Mouse (Mus musculus) forebrain, embryonic 10.5 days (tissue): ENCODE data around the gene Lhfp. TPM values are rescaled to one million over a fixed set of nuclear protein-coding genes. Genes with fewer than 3 reads are reported as not detected.

ENCODE experiments used
- DNase-seq: peaks from one replicate; pipeline ENCODE4 v3.0.0-alpha.2; 2017; ENCODE audit warnings: low spot score; ENCODE audit errors: extremely low spot score
- H3K27ac ChIP-seq: fragments of 300-500 bp; sonication (generic); 2 replicates; pipeline ENCODE4 v1.5.1; 2016; ENCODE audit warnings: mild to moderate bottlenecking
- H3K27me3 ChIP-seq: fragments of 300-500 bp; sonication (generic); 2 replicates; pipeline ENCODE4 v1.6.1; 2016; ENCODE audit warnings: mild to moderate bottlenecking; ENCODE audit not compliant: poor library complexity, severe bottlenecking
- H3K36me3 ChIP-seq: fragments of 300-500 bp; sonication (generic); replicated peaks from 2 replicates; pipeline ENCODE4 v1.6.1; 2016; ENCODE audit warnings: mild to moderate bottlenecking, moderate library complexity
- H3K4me1 ChIP-seq: fragments of 300-500 bp; sonication (generic); 2 replicates; pipeline ENCODE4 v1.6.1; 2016
- H3K4me3 ChIP-seq: fragments of 300-500 bp; sonication (generic); 2 replicates; pipeline ENCODE4 v1.5.1; 2016; ENCODE audit warnings: mild to moderate bottlenecking, moderate library complexity
- H3K9me3 ChIP-seq: fragments of 300-500 bp; sonication (generic); 2 replicates; pipeline ENCODE4 v1.6.1; 2016; ENCODE audit warnings: mild to moderate bottlenecking, moderate library complexity
- WGBS: fragments of 180-500 bp; shearing (Covaris S2); methylation state at CpG from one replicate; pipeline ENCODE4 v1.1.7; 2016; 5-methylcytosine and 5-hydroxymethylcytosine counted together
- polyA plus RNA-seq: library from polyadenylated mRNA; unstranded; fragments of >200 nt; fragmentation: Nextera tagmentation; extraction: Ambion mirVana; gene quantifications from 2 replicates; pipeline ENCODE4 v1.2.1, GENCODE M21; 2016

Gene Lhfp
- polyA plus RNA-seq, 1 experiment from 2014 or later, result 21.7 TPM

DNA sequence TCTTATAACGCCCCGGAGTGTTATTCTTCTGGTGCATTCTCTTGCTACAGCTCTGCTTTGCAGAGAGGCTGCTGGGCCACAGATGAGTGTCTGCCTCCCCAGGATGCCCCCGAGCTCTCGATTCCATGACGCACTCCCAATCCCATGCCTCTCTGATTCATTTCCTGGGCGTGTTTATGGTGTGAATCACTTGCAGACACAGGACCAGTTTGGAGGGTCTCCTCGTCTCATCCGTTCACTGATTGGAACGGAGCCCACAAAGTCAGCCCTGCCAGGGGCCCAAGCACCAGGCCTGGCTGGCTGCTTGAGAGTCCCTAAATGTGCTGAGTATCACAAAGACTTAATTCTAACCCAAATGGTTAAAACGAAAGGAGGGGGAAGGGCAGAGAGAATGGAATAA, 160.3 kb downstream of the Lhfp start:
- Histone ChIP-seq H3K36me3 (no peaks in the 10 kb centered on the region), H3K27ac (peak overlapping the region; percentile 82), H3K27me3 (no peaks in the 10 kb centered on the region), H3K9me3 (no peaks in the 10 kb centered on the region), H3K4me1 (peaks cover 46% of the 10 kb centered on the region), H3K4me3 (no peak overlapping the region)
- DNase-seq, result no peak
- WGBS, result 32% methylated on average over 10 of the region's 10 CpGs

DNA sequence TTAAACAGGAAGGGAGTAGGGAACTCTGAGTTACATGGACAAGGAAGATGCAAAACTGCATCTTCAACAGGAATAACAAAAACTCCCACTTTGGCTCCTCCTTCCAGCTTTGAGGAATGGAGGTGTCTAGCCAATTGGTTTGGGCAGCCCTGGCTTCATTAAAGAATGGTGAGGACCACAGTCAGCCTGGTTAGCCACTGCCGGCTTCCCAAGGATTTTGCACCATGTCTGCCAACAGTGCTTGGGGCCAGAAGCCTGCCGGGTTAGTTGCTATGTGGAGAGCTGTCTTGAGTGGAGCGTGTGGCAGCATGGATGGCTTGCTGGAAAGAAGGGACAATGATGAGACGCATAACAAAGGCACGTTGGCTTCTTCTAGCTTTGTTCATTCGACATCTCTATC, 160.9 kb downstream of the Lhfp start:
- WGBS, result 68% methylated on average over 6 of the region's 6 CpGs
- peak overlapping the region; percentile 82 for H3K27ac ChIP-seq
- H3K27me3 ChIP-seq, result no peaks in the 10 kb centered on the region
- no peak overlapping the region for H3K4me3 ChIP-seq
- no peaks in the 10 kb centered on the region for H3K9me3 ChIP-seq
- no peak for DNase-seq
- H3K36me3 ChIP-seq, result no peaks in the 10 kb centered on the region
- H3K4me1 ChIP-seq, result peaks cover 52% of the 10 kb centered on the region

DNA sequence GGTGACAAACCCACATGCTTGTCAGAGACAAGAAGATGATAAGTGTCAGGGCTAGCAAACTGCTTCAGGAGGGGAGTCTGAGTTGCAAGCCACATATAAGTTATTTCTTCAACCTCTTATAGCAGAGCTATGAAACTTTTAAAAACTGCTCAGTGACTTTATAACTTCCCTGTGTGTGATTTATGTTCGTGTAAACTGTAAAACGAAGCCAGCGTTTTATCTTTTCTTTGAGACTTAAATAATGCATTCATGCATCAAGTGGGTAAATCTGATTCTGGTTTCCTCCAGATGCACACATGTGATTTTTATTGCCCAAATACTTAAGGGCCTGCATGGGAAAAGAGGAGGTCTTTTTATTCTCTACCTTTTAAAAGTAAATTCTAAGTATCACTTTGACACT, 161.4 kb downstream of the Lhfp start:
- no peak overlapping the region for H3K27ac ChIP-seq
- peaks cover 57% of the 10 kb centered on the region for H3K4me1 ChIP-seq

DNA sequence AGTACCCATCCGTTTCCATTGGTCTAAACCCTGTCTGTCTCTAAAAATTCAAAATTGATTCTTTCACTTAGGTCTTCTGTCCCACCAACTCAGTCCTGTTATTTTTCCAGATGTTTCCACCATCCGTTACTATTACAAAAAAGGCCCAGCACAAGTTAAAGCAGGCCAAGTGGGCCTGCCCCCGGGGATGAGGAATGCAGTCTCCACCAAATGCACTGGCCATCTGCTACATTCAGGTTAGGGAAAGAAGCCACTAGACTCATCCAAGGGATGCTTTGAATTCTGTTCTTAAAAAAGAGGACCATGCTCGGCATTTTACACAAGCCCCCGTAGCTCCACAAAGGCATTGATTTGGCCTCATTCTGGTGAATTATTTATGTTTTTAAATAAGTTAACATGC, 162.3 kb downstream of the Lhfp start:
- Histone ChIP-seq H3K27me3 (no peaks in the 10 kb centered on the region), H3K4me1 (peaks cover 63% of the 10 kb centered on the region), H3K27ac (no peak overlapping the region), H3K9me3 (no peaks in the 10 kb centered on the region), H3K4me3 (no peak overlapping the region), H3K36me3 (no peaks in the 10 kb centered on the region)
- WGBS, result 86% methylated on average over 5 of the region's 5 CpGs
- DNase-seq, result no peak

More for the DNA sequence above, 161.4 kb downstream of the Lhfp start:
- no peaks in the 10 kb centered on the region for H3K9me3 ChIP-seq
- 93% methylated on average over 3 of the region's 3 CpGs for WGBS
- no peaks in the 10 kb centered on the region for H3K27me3 ChIP-seq
- DNase-seq, result no peak
- H3K36me3 ChIP-seq, result no peaks in the 10 kb centered on the region
- no peak overlapping the region for H3K4me3 ChIP-seq

DNA sequence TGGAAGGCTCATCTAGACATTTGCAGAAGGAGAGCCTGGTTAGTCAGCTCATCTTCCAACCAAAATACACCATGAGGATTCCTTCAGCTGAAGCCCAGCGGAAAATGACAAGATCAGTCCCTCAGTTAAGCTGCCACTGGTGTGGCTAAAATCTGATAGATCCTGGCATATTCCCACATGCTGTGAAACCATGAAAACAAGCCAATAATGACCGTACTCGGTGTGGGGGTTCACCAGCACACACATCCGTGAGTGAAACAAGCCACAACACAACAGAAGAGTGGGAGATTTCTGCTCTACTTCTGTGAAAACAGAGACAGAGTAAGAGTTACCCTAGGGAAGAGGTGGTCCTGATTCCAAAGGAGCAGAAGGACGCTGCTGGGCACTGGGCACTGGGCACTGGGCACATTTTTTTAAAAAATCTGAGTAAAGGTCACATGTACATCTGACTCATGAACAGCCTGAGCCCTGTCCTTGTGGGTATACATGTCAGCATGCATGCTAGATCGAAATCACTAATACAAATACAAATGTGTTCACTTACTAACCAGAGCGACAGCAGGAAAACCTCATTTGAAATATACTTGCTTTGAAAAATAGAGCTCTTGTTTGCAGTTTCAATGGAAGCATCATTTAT, 163.1 kb downstream of the Lhfp start:
- whole genome bisulfite sequencing, result 91% methylated on average over 7 of the region's 7 CpGs

DNA sequence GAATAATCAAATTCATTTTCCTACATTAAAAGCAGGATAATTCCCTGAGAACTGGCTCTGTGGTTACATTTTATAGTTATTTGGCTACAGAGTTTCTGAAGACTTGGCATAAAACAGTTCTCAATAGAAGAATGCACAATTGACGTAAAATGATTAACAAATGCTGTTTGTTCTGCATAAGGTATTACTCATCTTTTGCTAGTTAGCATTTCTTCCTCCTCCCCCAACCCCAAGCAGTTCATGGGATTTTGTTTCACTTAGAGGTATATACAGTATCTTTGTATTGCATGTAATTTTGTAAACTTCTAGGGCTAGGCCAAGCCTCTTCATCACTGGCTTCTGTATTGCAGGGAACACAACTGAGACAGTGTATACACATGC, 163.6 kb downstream of the Lhfp start:
- Histone ChIP-seq H3K27me3 (no peaks in the 10 kb centered on the region), H3K4me3 (no peak overlapping the region), H3K9me3 (no peaks in the 10 kb centered on the region), H3K36me3 (no peaks in the 10 kb centered on the region), H3K4me1 (peaks cover 75% of the 10 kb centered on the region), H3K27ac (no peak overlapping the region)
- 95% methylated on average over 1 of the region's 1 CpGs for WGBS
- no peak for DNase-seq

More for the DNA sequence above, 163.1 kb downstream of the Lhfp start:
- no peaks in the 10 kb centered on the region for H3K36me3 ChIP-seq
- no peak overlapping the region for H3K27ac ChIP-seq
- no peak for DNase-seq
- H3K4me3 ChIP-seq, result no peak overlapping the region
- H3K4me1 ChIP-seq, result peaks cover 70% of the 10 kb centered on the region
- no peaks in the 10 kb centered on the region for H3K27me3 ChIP-seq
- no peaks in the 10 kb centered on the region for H3K9me3 ChIP-seq

DNA sequence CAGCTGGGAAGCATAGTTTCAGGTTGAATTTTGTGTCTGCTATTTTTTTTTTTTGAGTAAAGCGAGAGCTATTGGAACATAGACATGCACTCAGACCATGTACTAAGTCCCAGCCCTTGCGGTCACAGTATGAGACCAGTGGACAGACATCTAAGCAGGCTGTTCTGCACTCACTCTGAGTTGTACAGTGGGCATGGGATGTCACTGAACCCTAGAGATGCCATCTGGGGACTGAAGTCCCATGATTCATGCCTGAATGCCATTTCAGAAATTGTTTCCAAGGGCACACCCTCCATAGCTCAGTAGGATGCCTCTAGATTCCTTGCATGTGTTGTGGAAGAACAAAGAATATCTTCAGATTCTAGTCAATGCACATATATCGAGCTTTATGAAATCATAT, 164.4 kb downstream of the Lhfp start:
- Histone ChIP-seq H3K27me3 (no peaks in the 10 kb centered on the region), H3K36me3 (no peaks in the 10 kb centered on the region), H3K4me1 (peaks cover 78% of the 10 kb centered on the region), H3K9me3 (no peaks in the 10 kb centered on the region), H3K4me3 (no peak overlapping the region), H3K27ac (no peak overlapping the region; the same call in 1 of the 2 replicates)
- 94% methylated on average over 3 of the region's 3 CpGs for WGBS
- no peak for DNase-seq

DNA sequence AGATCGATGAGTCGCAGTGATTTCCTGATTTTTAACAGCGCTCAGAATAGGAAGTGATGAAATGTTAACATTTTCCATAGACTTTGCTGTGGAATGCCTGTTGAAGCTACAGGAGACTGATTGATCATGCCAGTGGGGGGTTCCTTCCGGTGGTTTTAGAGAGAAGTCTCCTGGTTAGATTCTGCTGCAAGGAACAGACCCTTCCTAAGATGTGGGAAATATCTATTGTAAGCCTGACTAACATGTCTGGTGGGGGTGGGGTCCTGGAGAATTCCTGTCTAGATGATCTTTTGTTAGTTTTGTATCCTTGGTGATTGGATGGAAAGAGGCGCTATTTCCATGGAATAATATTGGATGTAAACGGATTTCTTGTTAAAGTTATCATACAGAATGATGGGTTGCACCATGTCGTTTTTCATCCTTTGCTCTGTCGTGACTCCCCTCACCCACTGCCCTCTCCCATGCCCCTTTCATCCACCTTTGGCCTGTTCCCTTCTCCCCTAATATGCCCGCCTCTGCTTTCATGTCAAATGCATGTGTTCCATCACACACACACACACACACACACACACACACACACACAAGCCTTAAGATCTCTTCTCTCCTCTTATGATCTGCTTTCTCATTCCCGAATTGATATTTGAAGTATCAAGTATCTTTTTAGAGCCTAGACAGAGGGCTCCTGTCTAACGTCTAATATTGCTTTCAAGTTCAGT, 165.3 kb downstream of the Lhfp start:
- H3K27ac ChIP-seq, result peak overlapping the region; percentile 75
- peak; percentile 39 for DNase-seq
- H3K4me1 ChIP-seq, result peaks cover 75% of the 10 kb centered on the region
- WGBS, result 60% methylated on average over 11 of the region's 11 CpGs
- H3K36me3 ChIP-seq, result no peaks in the 10 kb centered on the region
- no peak overlapping the region for H3K4me3 ChIP-seq
- H3K9me3 ChIP-seq, result no peaks in the 10 kb centered on the region
- no peaks in the 10 kb centered on the region for H3K27me3 ChIP-seq

DNA sequence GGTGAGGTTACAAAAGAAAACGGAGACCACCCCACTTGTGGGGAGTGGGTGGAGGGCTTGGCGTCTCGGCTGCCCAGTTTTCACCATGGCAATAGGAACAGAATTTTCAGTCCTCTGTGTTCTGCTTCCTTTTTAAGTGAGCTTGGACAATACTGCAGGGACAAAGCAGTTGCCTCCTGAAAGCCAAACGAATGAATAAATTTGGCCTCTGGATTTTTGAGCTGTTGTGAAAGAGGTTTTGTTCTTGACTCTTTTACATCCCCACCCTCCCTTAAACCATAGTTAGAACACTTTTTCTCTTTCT, 165.8 kb downstream of the Lhfp start:
- Histone ChIP-seq H3K4me1 (peaks cover 70% of the 10 kb centered on the region), H3K27ac (peak overlapping the region; percentile 75), H3K36me3 (no peaks in the 10 kb centered on the region), H3K27me3 (no peaks in the 10 kb centered on the region), H3K4me3 (no peak overlapping the region), H3K9me3 (no peaks in the 10 kb centered on the region)
- DNase-seq, result peak; percentile 23
- 26% methylated on average over 4 of the region's 4 CpGs for WGBS

DNA sequence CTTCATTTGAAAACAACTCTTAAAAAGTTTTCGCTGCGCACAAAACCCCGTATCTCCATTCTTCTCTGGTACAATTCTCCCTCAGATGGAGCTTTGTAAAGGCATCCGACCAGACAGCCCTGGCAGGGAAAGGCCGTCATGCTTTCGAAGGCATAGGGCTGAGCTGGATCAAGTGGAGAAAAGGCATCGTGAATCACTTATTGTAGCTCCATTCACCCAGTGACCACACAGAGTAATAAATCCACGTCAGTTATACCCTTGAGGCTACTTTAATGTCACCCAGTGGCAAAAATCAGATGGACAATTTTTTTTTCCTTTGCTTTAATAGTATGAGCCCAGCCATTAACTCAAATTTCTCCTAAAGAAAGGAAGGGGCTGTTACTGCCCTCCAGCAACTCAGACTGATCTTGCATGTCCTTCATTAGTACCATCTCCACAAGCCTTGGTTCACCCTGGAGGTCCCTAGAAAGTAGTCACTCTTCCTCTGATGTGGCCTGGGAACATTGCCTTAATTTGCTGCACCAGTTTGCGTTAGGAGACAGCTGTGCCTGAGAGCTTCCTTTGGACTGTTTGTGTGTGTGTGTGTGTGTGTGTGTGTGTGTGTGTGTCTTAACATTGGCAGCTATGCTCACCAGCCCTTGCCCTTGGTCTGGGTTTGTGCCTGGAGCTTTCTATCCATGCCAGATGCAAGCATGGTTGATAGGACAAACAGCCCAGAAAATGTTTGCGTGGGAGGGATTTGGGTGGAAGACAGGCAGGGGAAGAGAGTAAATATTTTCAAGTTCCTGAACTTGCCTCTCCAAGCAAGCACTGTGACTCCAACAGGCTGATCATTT, 169.6 kb downstream of the Lhfp start:
- Histone ChIP-seq H3K4me1 (peaks cover 65% of the 10 kb centered on the region), H3K27me3 (no peaks in the 10 kb centered on the region), H3K9me3 (no peaks in the 10 kb centered on the region), H3K36me3 (no peaks in the 10 kb centered on the region), H3K4me3 (no peak overlapping the region), H3K27ac (0 out of 2 replicates have a peak overlapping the region, but pooled peaks have one; percentile 41)
- 52% methylated on average over 10 of the region's 10 CpGs for WGBS
- no peak for DNase-seq

DNA sequence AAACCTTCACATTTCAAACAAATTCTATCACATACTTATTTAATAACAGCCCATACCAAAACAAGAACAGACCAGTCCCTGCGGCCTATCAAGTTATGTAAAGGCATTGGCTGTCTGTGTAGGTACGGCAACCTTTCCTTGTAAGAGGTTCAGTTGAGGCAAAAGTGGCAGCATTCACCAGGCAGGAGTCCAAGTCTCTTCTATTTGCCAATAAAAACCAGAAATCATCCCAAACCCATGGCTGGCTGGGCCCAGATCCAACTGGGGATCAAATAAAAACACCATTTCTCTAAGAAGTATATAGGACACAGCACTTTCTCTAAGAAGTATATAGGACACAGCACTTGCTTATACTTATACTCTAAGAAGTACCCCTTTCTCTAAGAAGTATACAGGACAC, 171.3 kb downstream of the Lhfp start:
- H3K27me3 ChIP-seq, result no peaks in the 10 kb centered on the region
- no peaks in the 10 kb centered on the region for H3K9me3 ChIP-seq
- H3K4me3 ChIP-seq, result no peak overlapping the region
- peaks cover 48% of the 10 kb centered on the region for H3K4me1 ChIP-seq
- no peaks in the 10 kb centered on the region for H3K36me3 ChIP-seq
- H3K27ac ChIP-seq, result no peak overlapping the region
- 96% methylated on average over 2 of the region's 2 CpGs for WGBS
- no peak for DNase-seq

DNA sequence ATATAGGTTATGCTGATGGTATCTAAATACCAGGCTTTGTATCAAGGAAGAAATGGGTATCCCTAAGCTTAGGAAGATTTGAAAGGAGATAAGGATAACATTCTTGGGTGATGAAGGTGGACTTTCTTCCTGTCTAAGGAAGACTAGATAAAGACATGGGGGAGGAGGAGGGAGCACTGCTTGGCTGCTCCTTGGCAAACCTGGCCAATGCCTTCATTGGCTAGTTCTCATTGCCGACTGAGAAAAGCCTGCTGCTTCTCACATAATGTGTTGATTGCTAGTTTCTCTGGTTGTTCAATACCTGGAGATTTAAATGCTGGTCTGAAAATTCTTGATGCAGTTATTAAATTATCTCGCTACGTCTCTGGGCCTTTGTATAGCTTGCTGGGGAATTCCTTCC, 172.0 kb downstream of the Lhfp start:
- H3K4me3 ChIP-seq, result no peak overlapping the region
- H3K27ac ChIP-seq, result no peak overlapping the region
- H3K27me3 ChIP-seq, result no peaks in the 10 kb centered on the region
- no peaks in the 10 kb centered on the region for H3K36me3 ChIP-seq
- H3K4me1 ChIP-seq, result peaks cover 41% of the 10 kb centered on the region
- no peaks in the 10 kb centered on the region for H3K9me3 ChIP-seq
- 77% methylated on average over 3 of the region's 3 CpGs for WGBS
- DNase-seq, result no peak

DNA sequence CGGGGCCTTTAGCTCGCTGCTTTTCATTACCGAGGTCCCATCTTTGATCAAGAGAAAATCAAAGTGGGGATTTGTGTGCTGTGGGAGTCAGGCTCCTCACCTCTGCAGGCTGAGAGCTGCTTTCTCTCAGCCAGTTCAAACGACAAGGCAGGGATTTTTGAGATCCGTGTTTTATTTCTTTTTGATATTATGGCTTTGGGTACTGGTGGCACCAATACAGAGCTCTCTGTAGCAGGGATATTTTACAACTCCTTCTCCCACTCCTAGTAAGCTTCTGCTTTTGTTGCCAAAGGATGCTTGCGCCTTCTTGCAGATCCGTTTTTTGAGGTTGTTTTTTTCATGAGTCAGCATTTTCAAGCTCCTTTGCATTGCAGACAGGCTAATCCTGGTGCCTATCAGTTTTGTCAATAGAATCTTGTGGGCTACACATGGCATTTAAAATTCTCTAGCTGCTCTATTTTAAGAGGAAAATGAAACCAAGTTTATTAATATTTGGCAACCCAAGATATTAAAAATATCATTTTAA, 172.5 kb downstream of the Lhfp start:
- Histone ChIP-seq H3K4me3 (no peak overlapping the region), H3K27ac (no peak overlapping the region), H3K9me3 (no peaks in the 10 kb centered on the region), H3K4me1 (peaks cover 40% of the 10 kb centered on the region), H3K36me3 (no peaks in the 10 kb centered on the region), H3K27me3 (no peaks in the 10 kb centered on the region)
- 49% methylated on average over 7 of the region's 7 CpGs for WGBS
- no peak for DNase-seq
